Mouse (Mus musculus): ENCODE data around the gene Gm10643.

DNA sequence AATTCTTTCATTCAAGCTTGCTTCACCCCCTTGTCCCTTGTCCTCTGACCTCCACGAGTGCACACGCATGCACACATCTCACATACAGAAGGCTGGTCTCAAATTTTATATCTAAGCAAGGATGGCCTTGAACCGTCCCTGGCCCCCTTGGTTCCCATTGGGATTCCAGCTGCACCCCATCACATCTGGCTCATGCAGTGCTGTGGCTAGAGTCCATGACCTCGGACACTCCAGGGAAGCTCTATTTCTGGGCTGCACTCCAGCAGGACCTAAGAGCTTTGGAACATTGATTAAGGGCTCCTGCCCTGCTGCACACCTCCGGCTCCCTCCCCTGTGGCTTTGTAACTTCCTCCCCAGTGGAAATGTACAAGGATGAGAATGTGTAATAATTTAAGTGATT, 26.9 kb downstream of the Gm10643 start:
- no peak for TF ChIP-seq CTCF (IDR thresholded peaks at IDR 0.05; ENCODE audit: extremely low read depth, insufficient read length, insufficient replicate concordance, low read depth, low read length)
- TF ChIP-seq POLR2A (IDR thresholded peaks at IDR 0.05; ENCODE audit: low read depth, low read length), result no peak
